24 mouse cellular contexts compared by ENCODE assay signal in the genomic region with DNA sequence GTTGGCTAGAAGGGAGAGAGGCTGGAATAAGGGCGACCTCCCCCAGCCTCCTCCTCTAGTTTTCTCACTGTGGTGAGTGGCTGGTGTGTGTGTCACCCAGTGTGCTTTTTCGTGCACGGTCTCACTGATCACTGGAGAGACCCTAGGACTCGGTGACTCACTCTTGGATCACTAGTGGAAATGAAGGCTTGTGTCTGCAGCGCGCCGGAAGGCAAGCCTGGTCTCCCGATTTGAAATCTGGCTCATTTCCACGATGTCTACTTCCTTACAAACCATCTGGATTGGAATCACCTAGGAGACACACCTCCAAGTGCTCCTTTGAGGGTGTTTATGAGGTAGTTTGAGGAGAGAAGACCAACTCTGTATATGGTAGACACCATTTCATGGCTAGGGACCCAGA. TPM values are rescaled to one million over a fixed set of nuclear protein-coding genes. Genes with fewer than 3 reads are reported as not detected.
DNase-seq lines count a peak whose midpoint lies in the region; TF ChIP-seq lines count a peak whose summit lies in the region.
"Had no signal": no experiment of that assay in that cellular context is flagged by ENCODE, and none has a peak within 500 bp of the region (broad histone marks: within the 10 kb centered on the region; RNA-seq: fewer than 3 reads in every experiment).

No protein-coding gene starts in this region.

- no peak overlapping the region for H3K4me3 ChIP-seq in left cerebral cortex, adult 2 months
- H3K4me3 ChIP-seq in embryonic facial prominence, embryonic 10.5 days = no peak overlapping the region
- H3K4me3 ChIP-seq: embryonic facial prominence, embryonic 13.5 days; embryonic facial prominence, embryonic 15.5 days; erythroblast, embryonic 14.5 days; forebrain, embryonic 10.5 days; forebrain, embryonic 12.5 days had no signal

- DNase-seq in left cerebral cortex, adult 2 months (ENCODE audit: extremely low spot score in 1 of 2, low spot score in 2 of 2) = no peak
- DNase-seq in left cerebral cortex, postnatal 14 days (ENCODE audit: low spot score in 2 of 2) = no peak
- DNase-seq in brain, adult 2 months (ENCODE audit: low read depth, low spot score) = peak; percentile 58
- DNase-seq in embryonic facial prominence, embryonic 10.5 days (ENCODE audit: low spot score) = no peak
- DNase-seq in spleen, adult 12 weeks (ENCODE audit: low spot score) = no peak
- DNase-seq: adrenal gland, adult 2 months; adrenal gland, postnatal 10 days; adrenal gland, postnatal 25 days; cerebellum, adult 11-12 months; cerebellum, adult 2 months; cerebellum, adult 9-10 months; cerebellum, postnatal 10 days; cerebellum, postnatal 25 days had no signal

- peak overlapping the region; percentile 33; the same call in 1 of the 2 replicates for H3K27ac ChIP-seq in left cerebral cortex, adult 2 months
- H3K27ac ChIP-seq in embryonic facial prominence, embryonic 10.5 days (replicated peaks) = peak overlapping the region; percentile 12; the same call in 1 of the 2 replicates
- H3K27ac ChIP-seq: embryonic facial prominence, embryonic 13.5 days; embryonic facial prominence, embryonic 15.5 days; forebrain, embryonic 10.5 days; forebrain, embryonic 12.5 days had no signal

- H3K36me3 ChIP-seq in embryonic facial prominence, embryonic 10.5 days (replicated peaks) = no peaks in the 10 kb centered on the region
- H3K36me3 ChIP-seq: embryonic facial prominence, embryonic 13.5 days; embryonic facial prominence, embryonic 15.5 days; forebrain, embryonic 10.5 days; forebrain, embryonic 12.5 days had no signal

- H3K9me3 ChIP-seq in embryonic facial prominence, embryonic 10.5 days = no peaks in the 10 kb centered on the region
- H3K9me3 ChIP-seq: embryonic facial prominence, embryonic 13.5 days; embryonic facial prominence, embryonic 15.5 days; forebrain, embryonic 10.5 days; forebrain, embryonic 12.5 days had no signal

- H3K4me1 ChIP-seq in embryonic facial prominence, embryonic 10.5 days = peaks cover 26% of the 10 kb centered on the region

- 88% methylated on average over 9 of the region's 9 CpGs for WGBS in embryonic facial prominence, embryonic 10.5 days

- no peak for TF ChIP-seq CTCF in left cerebral cortex, adult 2 months (IDR thresholded peaks at IDR 0.05)

- no peaks in the 10 kb centered on the region for H3K27me3 ChIP-seq in embryonic facial prominence, embryonic 10.5 days (replicated peaks; ENCODE audit: low read depth, poor library complexity, severe bottlenecking)
- H3K27me3 ChIP-seq: embryonic facial prominence, embryonic 13.5 days had no signal

- intact Hi-C loops in left cerebral cortex, adult 2 months (cut with DNase I) = loop anchor here (2.0 kb wide), 1 partner anchor 298 kb away; no protein-coding TSS in a partner anchor
- intact Hi-C loops in left cerebral cortex, postnatal 14 days (cut with DNase I) = loop anchor here (5.0 kb wide), 1 partner anchor 300 kb away; no protein-coding TSS in a partner anchor

RNA-seq across cellular contexts. Expression of a gene that starts 9.9 kb away (rescaled TPM):
- total RNA-seq in left cerebral cortex, adult 2 months (2021) = 1 to 10 TPM; 1.4 to 1.5 TPM
- total RNA-seq in left cerebral cortex, postnatal 14 days (2021) = under 1 TPM; 0.88 to 0.99 TPM
- 1.3 and 1.4 TPM in 2 replicates for polyA plus RNA-seq in embryonic facial prominence, embryonic 10.5 days (2016; fragmentation: Nextera tagmentation; extraction: Ambion mirVana)
- total RNA-seq: MEL had no signal
- polyA plus RNA-seq: C2C12; erythroblast, embryonic 14.5 days had no signal

RNA-seq across cellular contexts. Expression of a gene that starts 10.6 kb away (rescaled TPM):
- total RNA-seq in left cerebral cortex, adult 2 months (2021) = not detected
- total RNA-seq in left cerebral cortex, postnatal 14 days (2021) = under 1 TPM; 0.21 to 0.29 TPM
- not detected in 2 replicates for polyA plus RNA-seq in embryonic facial prominence, embryonic 10.5 days (2016; fragmentation: Nextera tagmentation; extraction: Ambion mirVana)
- total RNA-seq: MEL had no signal
- polyA plus RNA-seq: C2C12; embryonic facial prominence, embryonic 11.5 days; erythroblast, embryonic 14.5 days; forebrain, embryonic 10.5 days; forebrain, embryonic 12.5 days; forebrain, embryonic 14.5 days; forebrain, embryonic 16.5 days had no signal

RNA-seq across cellular contexts. Expression of a gene that starts 22.3 kb away (rescaled TPM):
- not detected for total RNA-seq in left cerebral cortex, adult 2 months (2021)
- total RNA-seq in left cerebral cortex, postnatal 14 days (2021) = under 1 TPM in 1 of 2 experiments, not detected in 1; 0.22 TPM
- polyA plus RNA-seq in embryonic facial prominence, embryonic 10.5 days (2016; fragmentation: Nextera tagmentation; extraction: Ambion mirVana) = 0.52 and 0.65 TPM in 2 replicates
- total RNA-seq: adrenal gland, postnatal 10 days; MEL had no signal
- polyA plus RNA-seq: C2C12; erythroblast, embryonic 14.5 days; forebrain, embryonic 16.5 days had no signal

RNA-seq across cellular contexts. Expression of a gene that starts 28.7 kb away (rescaled TPM):
- total RNA-seq in left cerebral cortex, adult 2 months (2021) = under 1 TPM; 0.42 to 0.97 TPM
- under 1 TPM; 0.19 to 0.20 TPM for total RNA-seq in left cerebral cortex, postnatal 14 days (2021)
- 0.26 and 0.80 TPM in 2 replicates for polyA plus RNA-seq in embryonic facial prominence, embryonic 10.5 days (2016; fragmentation: Nextera tagmentation; extraction: Ambion mirVana)
- total RNA-seq: ES-E14, MEL had no signal
- polyA plus RNA-seq: C2C12; erythroblast, embryonic 14.5 days; forebrain, embryonic 12.5 days had no signal
